Mouse (Mus musculus): ENCODE results near the gene Kmt2b. TPM values are rescaled to one million over a fixed set of nuclear protein-coding genes. Genes with fewer than 3 reads are reported as not detected.

Gene Kmt2b
- polyA plus RNA-seq, 2 experiments: 13.1 to 62.0 TPM

GRCm38 (mm10) chr7:30525954-30526353, 62.6 kb downstream of the Kmt2b start:
- no peak overlapping the region for H3K4me3 ChIP-seq (replicated peaks; ENCODE audit: low read length)
- peaks cover 71% of the 10 kb centered on the region for H3K36me3 ChIP-seq (ENCODE audit: control insufficient read depth, insufficient read depth, low read length)

GRCm38 (mm10) chr7:30524487-30524886, 64.0 kb downstream of the Kmt2b start:
- Histone ChIP-seq H3K4me2 (replicated peaks; ENCODE audit: low read depth, low read length, severe bottlenecking) (no peak overlapping the region), H3K27ac (replicated peaks; ENCODE audit: low read depth, low read length) (no peak overlapping the region), H3K4me3 (replicated peaks; ENCODE audit: low read length) (no peak overlapping the region), H3K9me3 (ENCODE audit: control insufficient read depth, low read length) (no peaks in the 10 kb centered on the region), H3K4me1 (ENCODE audit: control insufficient read depth, insufficient read depth, low read length) (peaks cover 8% of the 10 kb centered on the region; the same call in 1 of the 2 replicates), H3K36me3 (ENCODE audit: control insufficient read depth, insufficient read depth, low read length) (peaks cover 59% of the 10 kb centered on the region), H3K27me3 (ENCODE audit: control insufficient read depth, insufficient read depth, low read length) (no peaks in the 10 kb centered on the region), H3K9ac (ENCODE audit: low read depth, low read length, severe bottlenecking) (no peak overlapping the region)
- no peak for ATAC-seq (ENCODE audit: low FRiP score, low read depth)
- no peak for DNase-seq (ENCODE audit: low spot score)
- WGBS: 71% methylated on average over 6 of the region's 6 CpGs
- TF ChIP-seq POLR2A (IDR thresholded peaks at IDR 0.05; ENCODE audit: borderline replicate concordance, extremely low read depth, insufficient read depth, insufficient read length): no peak

More at GRCm38 (mm10) chr7:30525954-30526353, 62.6 kb downstream of the Kmt2b start:
- Histone ChIP-seq H3K4me2 (replicated peaks; ENCODE audit: low read depth, low read length, severe bottlenecking) (no peak overlapping the region; the same call in 1 of the 2 replicates), H3K9ac (ENCODE audit: low read depth, low read length, severe bottlenecking) (no peak overlapping the region), H3K9me3 (ENCODE audit: control insufficient read depth, low read length) (no peaks in the 10 kb centered on the region), H3K4me1 (ENCODE audit: control insufficient read depth, insufficient read depth, low read length) (peaks cover 8% of the 10 kb centered on the region; the same call in 1 of the 2 replicates), H3K27ac (replicated peaks; ENCODE audit: low read depth, low read length) (no peak overlapping the region), H3K27me3 (ENCODE audit: control insufficient read depth, insufficient read depth, low read length) (no peaks in the 10 kb centered on the region)
- no peak; the same call in 1 of the 2 replicates for ATAC-seq (ENCODE audit: low FRiP score, low read depth)
- no peak for TF ChIP-seq POLR2A (IDR thresholded peaks at IDR 0.05; ENCODE audit: borderline replicate concordance, extremely low read depth, insufficient read depth, insufficient read length)
- 19% methylated on average over 10 of the region's 10 CpGs for WGBS
- DNase-seq (ENCODE audit: low spot score): peak; percentile 46

GRCm38 (mm10) chr7:30522871-30523270, 65.7 kb downstream of the Kmt2b start:
- ATAC-seq (ENCODE audit: low FRiP score, low read depth) (no peak), DNase-seq (ENCODE audit: low spot score) (no peak)
- Histone ChIP-seq H3K27me3 (ENCODE audit: control insufficient read depth, insufficient read depth, low read length) (no peaks in the 10 kb centered on the region), H3K27ac (replicated peaks; ENCODE audit: low read depth, low read length) (no peak overlapping the region), H3K9me3 (ENCODE audit: control insufficient read depth, low read length) (no peaks in the 10 kb centered on the region), H3K4me3 (replicated peaks; ENCODE audit: low read length) (no peak overlapping the region), H3K4me2 (replicated peaks; ENCODE audit: low read depth, low read length, severe bottlenecking) (no peak overlapping the region), H3K4me1 (ENCODE audit: control insufficient read depth, insufficient read depth, low read length) (peaks cover 8% of the 10 kb centered on the region; the same call in 1 of the 2 replicates), H3K36me3 (ENCODE audit: control insufficient read depth, insufficient read depth, low read length) (peaks cover 44% of the 10 kb centered on the region), H3K9ac (ENCODE audit: low read depth, low read length, severe bottlenecking) (no peak overlapping the region)
- 83% methylated on average over 10 of the region's 10 CpGs for WGBS
- TF ChIP-seq POLR2A (IDR thresholded peaks at IDR 0.05; ENCODE audit: borderline replicate concordance, extremely low read depth, insufficient read depth, insufficient read length): no peak

- H3K9me3 ChIP-seq (ENCODE audit: control insufficient read depth, low read length): no peaks in the 10 kb centered on the region
- no peaks in the 10 kb centered on the region for H3K27me3 ChIP-seq (ENCODE audit: control insufficient read depth, insufficient read depth, low read length)
- H3K4me2 ChIP-seq (replicated peaks; ENCODE audit: low read depth, low read length, severe bottlenecking): no peak overlapping the region
- 76% methylated on average over 5 of the region's 5 CpGs for WGBS
- TF ChIP-seq POLR2A (IDR thresholded peaks at IDR 0.05; ENCODE audit: borderline replicate concordance, extremely low read depth, insufficient read depth, insufficient read length): no peak
- DNase-seq (ENCODE audit: low spot score): no peak
- no peak for ATAC-seq (ENCODE audit: low FRiP score, low read depth)
- H3K36me3 ChIP-seq (ENCODE audit: control insufficient read depth, insufficient read depth, low read length): peaks cover 28% of the 10 kb centered on the region
- no peak overlapping the region for H3K4me3 ChIP-seq (replicated peaks; ENCODE audit: low read length)
- no peak overlapping the region for H3K27ac ChIP-seq (replicated peaks; ENCODE audit: low read depth, low read length)
- no peaks in the 10 kb centered on the region for H3K4me1 ChIP-seq (ENCODE audit: control insufficient read depth, insufficient read depth, low read length)
- H3K9ac ChIP-seq (ENCODE audit: low read depth, low read length, severe bottlenecking): no peak overlapping the region
Measured at GRCm38 (mm10) chr7:30520856-30521255, 67.7 kb downstream of the Kmt2b start.

GRCm38 (mm10) chr7:30520396-30520795, 68.1 kb downstream of the Kmt2b start:
- Histone ChIP-seq H3K36me3 (ENCODE audit: control insufficient read depth, insufficient read depth, low read length) (peaks cover 24% of the 10 kb centered on the region), H3K4me3 (replicated peaks; ENCODE audit: low read length) (no peak overlapping the region), H3K4me2 (replicated peaks; ENCODE audit: low read depth, low read length, severe bottlenecking) (no peak overlapping the region), H3K4me1 (ENCODE audit: control insufficient read depth, insufficient read depth, low read length) (no peaks in the 10 kb centered on the region), H3K9me3 (ENCODE audit: control insufficient read depth, low read length) (no peaks in the 10 kb centered on the region), H3K9ac (ENCODE audit: low read depth, low read length, severe bottlenecking) (no peak overlapping the region), H3K27me3 (ENCODE audit: control insufficient read depth, insufficient read depth, low read length) (no peaks in the 10 kb centered on the region), H3K27ac (replicated peaks; ENCODE audit: low read depth, low read length) (no peak overlapping the region)
- no peak for ATAC-seq (ENCODE audit: low FRiP score, low read depth)
- WGBS: 75% methylated on average over 4 of the region's 4 CpGs
- no peak for DNase-seq (ENCODE audit: low spot score)
- no peak for TF ChIP-seq POLR2A (IDR thresholded peaks at IDR 0.05; ENCODE audit: borderline replicate concordance, extremely low read depth, insufficient read depth, insufficient read length)

Small RNA genes within 50 kb of the gene (microRNA-seq; reads per million reads assigned to microRNA genes)
- gene Gm38670: 1.4 reads per million
- not detected for gene Mir3569

Other genes with a start within 250 kb of the Kmt2b start
Only the 30 nearest of the 31 such genes appear.
- gene Lrfn3, start 226.0 kb downstream of the Kmt2b start, polyA plus RNA-seq (2012; rRNA removed): 11.5 and 17.7 TPM in 2 replicates
- 6.3 and 6.9 TPM in 2 replicates for gene Lrfn3, start 226.0 kb downstream of the Kmt2b start, polyA plus RNA-seq (2014; fragmentation: Nextera tagmentation; extraction: Ambion mirVana)
- gene Tyrobp, start 175.0 kb downstream of the Kmt2b start, polyA plus RNA-seq (2012; rRNA removed): 54.2 and 79.2 TPM in 2 replicates
- 69.8 and 84.7 TPM in 2 replicates for gene Tyrobp, start 175.0 kb downstream of the Kmt2b start, polyA plus RNA-seq (2014; fragmentation: Nextera tagmentation; extraction: Ambion mirVana)
- 1.9 and 2.2 TPM in 2 replicates for gene Hcst, start 168.9 kb downstream of the Kmt2b start, polyA plus RNA-seq (2012; rRNA removed)
- 0.70 and 3.0 TPM in 2 replicates for gene Hcst, start 168.9 kb downstream of the Kmt2b start, polyA plus RNA-seq (2014; fragmentation: Nextera tagmentation; extraction: Ambion mirVana)
- 3.0 and 3.5 TPM in 2 replicates for gene Nfkbid, start 167.0 kb downstream of the Kmt2b start, polyA plus RNA-seq (2012; rRNA removed)
- gene Nfkbid, start 167.0 kb downstream of the Kmt2b start, polyA plus RNA-seq (2014; fragmentation: Nextera tagmentation; extraction: Ambion mirVana): 1.7 and 2.2 TPM in 2 replicates
- 41.9 and 55.5 TPM in 2 replicates for gene Aplp1, start 143.2 kb downstream of the Kmt2b start, polyA plus RNA-seq (2012; rRNA removed)
- 31.4 and 37.4 TPM in 2 replicates for gene Aplp1, start 143.2 kb downstream of the Kmt2b start, polyA plus RNA-seq (2014; fragmentation: Nextera tagmentation; extraction: Ambion mirVana)
- gene Kirrel2, start 131.0 kb downstream of the Kmt2b start, polyA plus RNA-seq (2012; rRNA removed): 0.06 and 0.13 TPM in 2 replicates
- 0.07 TPM in 1 of 2 replicates, not detected in the other for gene Kirrel2, start 131.0 kb downstream of the Kmt2b start, polyA plus RNA-seq (2014; fragmentation: Nextera tagmentation; extraction: Ambion mirVana)
- gene Nphs1, start 130.4 kb downstream of the Kmt2b start, polyA plus RNA-seq (2012; rRNA removed): 0.03 and 0.06 TPM in 2 replicates
- gene Nphs1, start 130.4 kb downstream of the Kmt2b start, polyA plus RNA-seq (2014; fragmentation: Nextera tagmentation; extraction: Ambion mirVana): 0.14 and 0.23 TPM in 2 replicates
- gene Prodh2, start 95.1 kb downstream of the Kmt2b start, polyA plus RNA-seq (2012; rRNA removed): 0.04 and 0.11 TPM in 2 replicates
- not detected in 2 replicates for gene Prodh2, start 95.1 kb downstream of the Kmt2b start, polyA plus RNA-seq (2014; fragmentation: Nextera tagmentation; extraction: Ambion mirVana)
- 66.1 and 91.7 TPM in 2 replicates for gene Arhgap33, start 53.7 kb downstream of the Kmt2b start, polyA plus RNA-seq (2012; rRNA removed)
- 9.7 and 14.2 TPM in 2 replicates for gene Arhgap33, start 53.7 kb downstream of the Kmt2b start, polyA plus RNA-seq (2014; fragmentation: Nextera tagmentation; extraction: Ambion mirVana)
- gene Hspb6, start 36.5 kb downstream of the Kmt2b start, polyA plus RNA-seq (2012; rRNA removed): 15.4 and 18.6 TPM in 2 replicates
- 15.7 and 16.8 TPM in 2 replicates for gene Hspb6, start 36.5 kb downstream of the Kmt2b start, polyA plus RNA-seq (2014; fragmentation: Nextera tagmentation; extraction: Ambion mirVana)
- gene Proser3, start 36.4 kb downstream of the Kmt2b start, polyA plus RNA-seq (2012; rRNA removed): 31.8 and 47.3 TPM in 2 replicates
- 9.4 and 10.8 TPM in 2 replicates for gene Proser3, start 36.4 kb downstream of the Kmt2b start, polyA plus RNA-seq (2014; fragmentation: Nextera tagmentation; extraction: Ambion mirVana)
- gene Lin37, start 28.9 kb downstream of the Kmt2b start, polyA plus RNA-seq (2012; rRNA removed): 35.8 and 38.7 TPM in 2 replicates
- 38.5 and 45.8 TPM in 2 replicates for gene Lin37, start 28.9 kb downstream of the Kmt2b start, polyA plus RNA-seq (2014; fragmentation: Nextera tagmentation; extraction: Ambion mirVana)
- gene U2af1l4, start 25.4 kb downstream of the Kmt2b start, polyA plus RNA-seq (2012; rRNA removed): 71.8 and 75.8 TPM in 2 replicates
- gene U2af1l4, start 25.4 kb downstream of the Kmt2b start, polyA plus RNA-seq (2014; fragmentation: Nextera tagmentation; extraction: Ambion mirVana): 95.6 and 99.2 TPM in 2 replicates
- gene Gm49396, start 25.4 kb downstream of the Kmt2b start, polyA plus RNA-seq (2012; rRNA removed): 7.3 and 8.9 TPM in 2 replicates
- 5.0 and 7.4 TPM in 2 replicates for gene Gm49396, start 25.4 kb downstream of the Kmt2b start, polyA plus RNA-seq (2014; fragmentation: Nextera tagmentation; extraction: Ambion mirVana)
- 141 and 161 TPM in 2 replicates for gene Psenen, start 25.1 kb downstream of the Kmt2b start, polyA plus RNA-seq (2012; rRNA removed)
- 136 and 137 TPM in 2 replicates for gene Psenen, start 25.1 kb downstream of the Kmt2b start, polyA plus RNA-seq (2014; fragmentation: Nextera tagmentation; extraction: Ambion mirVana)
- 5.2 and 6.0 TPM in 2 replicates for gene Igflr1, start 23.3 kb downstream of the Kmt2b start, polyA plus RNA-seq (2012; rRNA removed)
- gene Igflr1, start 23.3 kb downstream of the Kmt2b start, polyA plus RNA-seq (2014; fragmentation: Nextera tagmentation; extraction: Ambion mirVana): 1.7 and 4.9 TPM in 2 replicates
- gene Zbtb32, start 10.2 kb upstream of the Kmt2b start, polyA plus RNA-seq (2012; rRNA removed): 0.51 and 0.55 TPM in 2 replicates
- gene Zbtb32, start 10.2 kb upstream of the Kmt2b start, polyA plus RNA-seq (2014; fragmentation: Nextera tagmentation; extraction: Ambion mirVana): 0.62 and 0.67 TPM in 2 replicates
- 4.7 and 5.7 TPM in 2 replicates for gene Upk1a, start 24.1 kb upstream of the Kmt2b start, polyA plus RNA-seq (2012; rRNA removed)
- gene Upk1a, start 24.1 kb upstream of the Kmt2b start, polyA plus RNA-seq (2014; fragmentation: Nextera tagmentation; extraction: Ambion mirVana): 1.2 and 1.7 TPM in 2 replicates
- 607 and 677 TPM in 2 replicates for gene Cox6b1, start 37.4 kb upstream of the Kmt2b start, polyA plus RNA-seq (2012; rRNA removed)
- gene Cox6b1, start 37.4 kb upstream of the Kmt2b start, polyA plus RNA-seq (2014; fragmentation: Nextera tagmentation; extraction: Ambion mirVana): 799 and 875 TPM in 2 replicates
- 0.17 TPM in 1 of 2 replicates, not detected in the other for gene Etv2, start 47.1 kb upstream of the Kmt2b start, polyA plus RNA-seq (2012; rRNA removed)
- 0.19 TPM in 1 of 2 replicates, not detected in the other for gene Etv2, start 47.1 kb upstream of the Kmt2b start, polyA plus RNA-seq (2014; fragmentation: Nextera tagmentation; extraction: Ambion mirVana)
- 68.1 and 87.7 TPM in 2 replicates for gene Rbm42, start 61.6 kb upstream of the Kmt2b start, polyA plus RNA-seq (2012; rRNA removed)
- 107 and 113 TPM in 2 replicates for gene Rbm42, start 61.6 kb upstream of the Kmt2b start, polyA plus RNA-seq (2014; fragmentation: Nextera tagmentation; extraction: Ambion mirVana)
- 38.8 and 45.0 TPM in 2 replicates for gene Haus5, start 76.3 kb upstream of the Kmt2b start, polyA plus RNA-seq (2012; rRNA removed)
- gene Haus5, start 76.3 kb upstream of the Kmt2b start, polyA plus RNA-seq (2014; fragmentation: Nextera tagmentation; extraction: Ambion mirVana): 35.0 and 35.6 TPM in 2 replicates
- not detected in 2 replicates for gene Pmis2, start 82.9 kb upstream of the Kmt2b start, polyA plus RNA-seq (2012; rRNA removed)
- gene Pmis2, start 82.9 kb upstream of the Kmt2b start, polyA plus RNA-seq (2014; fragmentation: Nextera tagmentation; extraction: Ambion mirVana): not detected in 2 replicates
- gene 2200002J24Rik, start 110.2 kb upstream of the Kmt2b start, polyA plus RNA-seq (2012; rRNA removed): 0.44 TPM in 1 of 2 replicates, not detected in the other
- gene 2200002J24Rik, start 110.2 kb upstream of the Kmt2b start, polyA plus RNA-seq (2014; fragmentation: Nextera tagmentation; extraction: Ambion mirVana): 0.51 TPM in 1 of 2 replicates, not detected in the other
- 0.89 and 1.0 TPM in 2 replicates for gene Atp4a, start 123.5 kb upstream of the Kmt2b start, polyA plus RNA-seq (2012; rRNA removed)
- 0.30 and 0.48 TPM in 2 replicates for gene Atp4a, start 123.5 kb upstream of the Kmt2b start, polyA plus RNA-seq (2014; fragmentation: Nextera tagmentation; extraction: Ambion mirVana)
- 178 and 233 TPM in 2 replicates for gene Tmem147, start 140.8 kb upstream of the Kmt2b start, polyA plus RNA-seq (2012; rRNA removed)
- 221 and 231 TPM in 2 replicates for gene Tmem147, start 140.8 kb upstream of the Kmt2b start, polyA plus RNA-seq (2014; fragmentation: Nextera tagmentation; extraction: Ambion mirVana)
- not detected in 2 replicates for gene Gapdhs, start 155.0 kb upstream of the Kmt2b start, polyA plus RNA-seq (2012; rRNA removed)
- gene Gapdhs, start 155.0 kb upstream of the Kmt2b start, polyA plus RNA-seq (2014; fragmentation: Nextera tagmentation; extraction: Ambion mirVana): 0.75 TPM in 1 of 2 replicates, not detected in the other
- gene Sbsn, start 162.7 kb upstream of the Kmt2b start, polyA plus RNA-seq (2012; rRNA removed): 15.1 and 28.4 TPM in 2 replicates
- gene Sbsn, start 162.7 kb upstream of the Kmt2b start, polyA plus RNA-seq (2014; fragmentation: Nextera tagmentation; extraction: Ambion mirVana): 21.3 and 38.7 TPM in 2 replicates
- gene Dmkn, start 175.0 kb upstream of the Kmt2b start, polyA plus RNA-seq (2012; rRNA removed): 124 and 151 TPM in 2 replicates
- 168 and 289 TPM in 2 replicates for gene Dmkn, start 175.0 kb upstream of the Kmt2b start, polyA plus RNA-seq (2014; fragmentation: Nextera tagmentation; extraction: Ambion mirVana)
- gene Krtdap, start 199.2 kb upstream of the Kmt2b start, polyA plus RNA-seq (2012; rRNA removed): 290 and 318 TPM in 2 replicates
- 833 and 1,442 TPM in 2 replicates for gene Krtdap, start 199.2 kb upstream of the Kmt2b start, polyA plus RNA-seq (2014; fragmentation: Nextera tagmentation; extraction: Ambion mirVana)

Data from limb, embryonic 14.5 days (tissue).